Mouse (Mus musculus): ENCODE results near the gene Tmem132b. TPM values are rescaled to one million over a fixed set of nuclear protein-coding genes. Genes with fewer than 3 reads are reported as not detected.

The Tmem132b gene
- polyA plus RNA-seq, 1 experiment from 2014 or later = 0.03 TPM

DNA sequence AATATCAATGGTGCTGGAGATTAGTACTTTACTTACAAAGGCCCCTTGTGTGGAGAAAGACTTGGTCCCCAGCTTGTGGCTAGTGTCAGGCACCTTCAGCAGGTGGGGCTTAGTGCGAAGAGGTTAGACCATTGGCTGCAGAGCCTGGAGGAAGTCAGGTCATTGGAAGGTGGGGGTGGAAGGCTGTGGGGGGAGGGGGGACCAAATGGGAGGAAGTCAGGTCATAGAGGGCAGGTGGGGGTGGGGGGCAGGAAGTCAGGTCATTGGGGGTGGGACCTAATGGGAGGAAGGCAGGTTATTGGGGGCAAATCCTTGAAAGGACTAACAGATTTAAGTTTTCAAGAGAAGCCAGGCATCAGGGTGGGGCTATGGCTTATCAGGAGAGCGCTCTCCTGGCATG, 44.3 kb downstream of the Tmem132b start:
- Histone ChIP-seq H3K4me1 (ENCODE audit: control insufficient read depth, insufficient read depth, low read length) (no peaks in the 10 kb centered on the region), H3K9me3 (replicated peaks; ENCODE audit: control insufficient read depth, low read length) (no peaks in the 10 kb centered on the region), H3K4me2 (no peak overlapping the region), H3K4me3 (ENCODE audit: low read depth, low read length) (no peak overlapping the region), H3K9ac (ENCODE audit: low read depth, low read length) (no peak overlapping the region), H3K36me3 (ENCODE audit: control insufficient read depth, insufficient read depth, low read length) (no peaks in the 10 kb centered on the region), H3K27me3 (ENCODE audit: control insufficient read depth, insufficient read depth, low read length) (no peaks in the 10 kb centered on the region), H3K27ac (ENCODE audit: low read depth, low read length) (no peak overlapping the region)
- ATAC-seq (replicated peaks; ENCODE audit: insufficient number of reproducible peaks, low FRiP score, low TSS enrichment) = no peak
- WGBS (ENCODE audit: insufficient replicate concordance) = 69% methylated on average over 2 of the region's 2 CpGs

- ATAC-seq (replicated peaks; ENCODE audit: insufficient number of reproducible peaks, low FRiP score, low TSS enrichment) = no peak
- Histone ChIP-seq H3K27me3 (ENCODE audit: control insufficient read depth, insufficient read depth, low read length) (no peaks in the 10 kb centered on the region), H3K9me3 (replicated peaks; ENCODE audit: control insufficient read depth, low read length) (no peaks in the 10 kb centered on the region), H3K36me3 (ENCODE audit: control insufficient read depth, insufficient read depth, low read length) (no peaks in the 10 kb centered on the region), H3K4me3 (ENCODE audit: low read depth, low read length) (no peak overlapping the region), H3K4me2 (no peak overlapping the region), H3K9ac (ENCODE audit: low read depth, low read length) (no peak overlapping the region), H3K27ac (ENCODE audit: low read depth, low read length) (no peak overlapping the region), H3K4me1 (ENCODE audit: control insufficient read depth, insufficient read depth, low read length) (no peaks in the 10 kb centered on the region)
- 82% methylated on average over 13 of the region's 13 CpGs for WGBS (ENCODE audit: insufficient replicate concordance)
These were observed 47.1 kb downstream of the Tmem132b start for GRCm38 (mm10) chr5:125578661-125579060.

GRCm38 (mm10) chr5:125579153-125579552, 47.6 kb downstream of the Tmem132b start:
- Histone ChIP-seq H3K27ac (ENCODE audit: low read depth, low read length) (no peak overlapping the region), H3K27me3 (ENCODE audit: control insufficient read depth, insufficient read depth, low read length) (no peaks in the 10 kb centered on the region), H3K9ac (ENCODE audit: low read depth, low read length) (no peak overlapping the region), H3K4me1 (ENCODE audit: control insufficient read depth, insufficient read depth, low read length) (no peaks in the 10 kb centered on the region), H3K4me2 (no peak overlapping the region), H3K4me3 (ENCODE audit: low read depth, low read length) (no peak overlapping the region), H3K9me3 (replicated peaks; ENCODE audit: control insufficient read depth, low read length) (no peaks in the 10 kb centered on the region), H3K36me3 (ENCODE audit: control insufficient read depth, insufficient read depth, low read length) (no peaks in the 10 kb centered on the region)
- WGBS (ENCODE audit: insufficient replicate concordance) = 35% methylated on average over 4 of the region's 4 CpGs
- no peak for ATAC-seq (replicated peaks; ENCODE audit: insufficient number of reproducible peaks, low FRiP score, low TSS enrichment)

GRCm38 (mm10) chr5:125583298-125583697, 51.7 kb downstream of the Tmem132b start:
- Histone ChIP-seq H3K9ac (ENCODE audit: low read depth, low read length) (no peak overlapping the region), H3K4me3 (ENCODE audit: low read depth, low read length) (no peak overlapping the region), H3K4me2 (no peak overlapping the region), H3K36me3 (ENCODE audit: control insufficient read depth, insufficient read depth, low read length) (no peaks in the 10 kb centered on the region), H3K4me1 (ENCODE audit: control insufficient read depth, insufficient read depth, low read length) (no peaks in the 10 kb centered on the region), H3K27ac (ENCODE audit: low read depth, low read length) (no peak overlapping the region), H3K9me3 (replicated peaks; ENCODE audit: control insufficient read depth, low read length) (no peaks in the 10 kb centered on the region), H3K27me3 (ENCODE audit: control insufficient read depth, insufficient read depth, low read length) (no peaks in the 10 kb centered on the region)
- no peak for ATAC-seq (replicated peaks; ENCODE audit: insufficient number of reproducible peaks, low FRiP score, low TSS enrichment)
- WGBS (ENCODE audit: insufficient replicate concordance) = 68% methylated on average over 2 of the region's 2 CpGs

DNA sequence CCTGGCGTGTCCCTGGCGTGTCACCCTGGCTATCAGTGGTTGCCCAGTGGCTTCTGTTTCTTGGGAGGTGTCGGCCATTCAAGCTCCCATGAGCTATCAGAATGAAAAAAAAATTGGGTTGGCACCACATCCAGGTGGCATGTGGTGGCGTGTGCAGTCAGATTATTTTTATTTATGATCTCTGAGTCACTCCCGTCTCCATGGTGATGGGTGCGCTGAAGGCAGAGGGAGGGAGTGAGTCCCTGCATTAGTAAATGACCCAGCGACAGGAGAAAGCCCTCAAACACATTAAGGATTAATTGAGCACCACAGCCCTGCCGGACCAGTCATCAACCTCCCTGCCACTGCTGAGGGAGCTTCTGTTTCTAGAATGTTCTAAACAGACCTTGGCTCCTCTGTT, 52.3 kb downstream of the Tmem132b start:
- H3K4me2 ChIP-seq = no peak overlapping the region

GRCm38 (mm10) chr5:125585211-125585610, 53.6 kb downstream of the Tmem132b start:
- Histone ChIP-seq H3K27me3 (ENCODE audit: control insufficient read depth, insufficient read depth, low read length) (no peaks in the 10 kb centered on the region), H3K36me3 (ENCODE audit: control insufficient read depth, insufficient read depth, low read length) (no peaks in the 10 kb centered on the region), H3K4me1 (ENCODE audit: control insufficient read depth, insufficient read depth, low read length) (no peaks in the 10 kb centered on the region), H3K4me2 (no peak overlapping the region), H3K27ac (ENCODE audit: low read depth, low read length) (no peak overlapping the region), H3K9me3 (replicated peaks; ENCODE audit: control insufficient read depth, low read length) (no peaks in the 10 kb centered on the region), H3K9ac (ENCODE audit: low read depth, low read length) (no peak overlapping the region), H3K4me3 (ENCODE audit: low read depth, low read length) (no peak overlapping the region)
- ATAC-seq (replicated peaks; ENCODE audit: insufficient number of reproducible peaks, low FRiP score, low TSS enrichment) = no peak
- 78% methylated on average over 5 of the region's 5 CpGs for WGBS (ENCODE audit: insufficient replicate concordance)

More for the DNA sequence above, 52.3 kb downstream of the Tmem132b start:
- H3K27ac ChIP-seq (ENCODE audit: low read depth, low read length) = no peak overlapping the region
- no peaks in the 10 kb centered on the region for H3K4me1 ChIP-seq (ENCODE audit: control insufficient read depth, insufficient read depth, low read length)
- no peaks in the 10 kb centered on the region for H3K36me3 ChIP-seq (ENCODE audit: control insufficient read depth, insufficient read depth, low read length)
- H3K27me3 ChIP-seq (ENCODE audit: control insufficient read depth, insufficient read depth, low read length) = no peaks in the 10 kb centered on the region
- 71% methylated on average over 8 of the region's 8 CpGs for WGBS (ENCODE audit: insufficient replicate concordance)
- no peak for ATAC-seq (replicated peaks; ENCODE audit: insufficient number of reproducible peaks, low FRiP score, low TSS enrichment)
- no peak overlapping the region for H3K4me3 ChIP-seq (ENCODE audit: low read depth, low read length)
- no peaks in the 10 kb centered on the region for H3K9me3 ChIP-seq (replicated peaks; ENCODE audit: control insufficient read depth, low read length)
- H3K9ac ChIP-seq (ENCODE audit: low read depth, low read length) = no peak overlapping the region

GRCm38 (mm10) chr5:125588203-125588602, 56.6 kb downstream of the Tmem132b start:
- no peaks in the 10 kb centered on the region for H3K36me3 ChIP-seq (ENCODE audit: control insufficient read depth, insufficient read depth, low read length)
- no peaks in the 10 kb centered on the region for H3K9me3 ChIP-seq (replicated peaks; ENCODE audit: control insufficient read depth, low read length)
- 50% methylated on average over 7 of the region's 7 CpGs for WGBS (ENCODE audit: insufficient replicate concordance)
- no peak for ATAC-seq (replicated peaks; ENCODE audit: insufficient number of reproducible peaks, low FRiP score, low TSS enrichment)
- H3K27ac ChIP-seq (ENCODE audit: low read depth, low read length) = no peak overlapping the region
- H3K4me2 ChIP-seq = no peak overlapping the region
- H3K4me3 ChIP-seq (ENCODE audit: low read depth, low read length) = no peak overlapping the region
- no peak overlapping the region for H3K9ac ChIP-seq (ENCODE audit: low read depth, low read length)
- H3K27me3 ChIP-seq (ENCODE audit: control insufficient read depth, insufficient read depth, low read length) = no peaks in the 10 kb centered on the region
- H3K4me1 ChIP-seq (ENCODE audit: control insufficient read depth, insufficient read depth, low read length) = no peaks in the 10 kb centered on the region

DNA sequence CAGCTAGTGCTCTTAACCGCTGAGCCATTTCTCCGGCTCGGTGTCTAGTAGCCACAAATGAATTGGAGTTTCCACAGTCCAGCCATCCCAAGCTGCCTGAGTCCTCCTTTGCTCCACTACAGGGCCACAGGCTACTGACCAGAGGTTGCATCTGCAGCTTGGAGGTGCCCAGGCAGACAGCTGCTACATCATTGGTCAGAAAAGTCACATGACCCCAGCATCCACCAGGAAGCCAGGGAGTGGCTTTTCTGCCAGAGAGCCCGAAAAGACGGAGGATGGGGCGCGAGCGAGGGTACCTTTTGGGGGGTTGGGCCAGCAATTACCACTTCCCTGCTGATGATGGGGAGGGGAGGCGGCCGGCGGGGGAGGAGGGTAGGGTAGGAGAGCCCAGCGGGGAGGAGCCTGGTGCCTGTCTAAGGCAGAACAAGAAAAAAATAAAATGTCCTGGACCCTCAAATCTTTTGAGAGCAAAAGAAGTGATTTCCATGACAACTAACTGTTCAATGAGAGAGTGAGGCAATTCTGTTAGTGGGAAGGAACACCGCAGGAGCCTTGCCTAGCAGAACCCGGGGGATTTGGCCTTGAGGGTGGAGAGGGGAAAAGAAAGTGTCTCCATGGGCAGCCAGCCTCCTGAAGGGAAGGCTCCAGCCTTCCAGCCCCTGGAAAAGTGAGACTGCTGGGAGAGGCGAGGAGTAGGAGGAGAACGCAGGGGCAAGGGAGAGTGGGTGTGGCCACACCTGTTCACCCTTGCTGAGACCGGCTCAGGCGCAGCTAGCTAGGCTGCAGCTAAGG, 57.5 kb downstream of the Tmem132b start:
- H3K27ac ChIP-seq (ENCODE audit: low read depth, low read length) = no peak overlapping the region
- no peak for ATAC-seq (replicated peaks; ENCODE audit: insufficient number of reproducible peaks, low FRiP score, low TSS enrichment)
- no peaks in the 10 kb centered on the region for H3K4me1 ChIP-seq (ENCODE audit: control insufficient read depth, insufficient read depth, low read length)
- peak overlapping the region; percentile 59 for H3K4me2 ChIP-seq
- no peaks in the 10 kb centered on the region for H3K36me3 ChIP-seq (ENCODE audit: control insufficient read depth, insufficient read depth, low read length)
- no peaks in the 10 kb centered on the region for H3K9me3 ChIP-seq (replicated peaks; ENCODE audit: control insufficient read depth, low read length)
- 6% methylated on average over 18 of the region's 18 CpGs for WGBS (ENCODE audit: insufficient replicate concordance)
- H3K9ac ChIP-seq (ENCODE audit: low read depth, low read length) = peak overlapping the region; percentile 54; the same call in 1 of the 2 replicates
- H3K4me3 ChIP-seq (ENCODE audit: low read depth, low read length) = peak overlapping the region; percentile 35
- no peaks in the 10 kb centered on the region for H3K27me3 ChIP-seq (ENCODE audit: control insufficient read depth, insufficient read depth, low read length)

DNA sequence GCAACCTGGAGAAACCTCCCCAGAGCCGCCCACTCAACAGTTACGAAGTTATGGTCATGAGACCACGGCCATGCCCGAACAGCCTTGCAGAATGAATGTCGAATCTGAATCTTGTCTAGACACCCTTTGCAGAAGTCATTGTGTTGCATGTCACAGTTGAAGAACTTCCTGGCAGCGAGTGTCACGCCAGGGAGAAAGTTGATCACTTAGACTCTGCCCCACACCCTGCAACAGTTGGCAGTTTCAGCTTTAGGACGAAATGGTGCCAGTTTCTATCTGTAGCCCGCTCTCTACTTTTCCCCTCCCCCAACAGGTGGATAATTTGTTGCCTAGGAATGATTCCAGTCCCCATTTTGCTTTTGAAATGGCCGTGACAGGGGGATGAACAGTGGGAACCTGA, 66.5 kb downstream of the Tmem132b start:
- no peaks in the 10 kb centered on the region for H3K4me1 ChIP-seq (ENCODE audit: control insufficient read depth, insufficient read depth, low read length)
- H3K36me3 ChIP-seq (ENCODE audit: control insufficient read depth, insufficient read depth, low read length) = no peaks in the 10 kb centered on the region
- H3K9me3 ChIP-seq (replicated peaks; ENCODE audit: control insufficient read depth, low read length) = no peaks in the 10 kb centered on the region
- 79% methylated on average over 10 of the region's 10 CpGs for WGBS (ENCODE audit: insufficient replicate concordance)
- ATAC-seq (replicated peaks; ENCODE audit: insufficient number of reproducible peaks, low FRiP score, low TSS enrichment) = no peak
- no peak overlapping the region for H3K27ac ChIP-seq (ENCODE audit: low read depth, low read length)
- no peaks in the 10 kb centered on the region for H3K27me3 ChIP-seq (ENCODE audit: control insufficient read depth, insufficient read depth, low read length)
- H3K9ac ChIP-seq (ENCODE audit: low read depth, low read length) = no peak overlapping the region
- no peak overlapping the region for H3K4me3 ChIP-seq (ENCODE audit: low read depth, low read length)
- no peak overlapping the region for H3K4me2 ChIP-seq
